Mouse (Mus musculus): ENCODE data around the gene Psenen.

The Psenen gene

DNA sequence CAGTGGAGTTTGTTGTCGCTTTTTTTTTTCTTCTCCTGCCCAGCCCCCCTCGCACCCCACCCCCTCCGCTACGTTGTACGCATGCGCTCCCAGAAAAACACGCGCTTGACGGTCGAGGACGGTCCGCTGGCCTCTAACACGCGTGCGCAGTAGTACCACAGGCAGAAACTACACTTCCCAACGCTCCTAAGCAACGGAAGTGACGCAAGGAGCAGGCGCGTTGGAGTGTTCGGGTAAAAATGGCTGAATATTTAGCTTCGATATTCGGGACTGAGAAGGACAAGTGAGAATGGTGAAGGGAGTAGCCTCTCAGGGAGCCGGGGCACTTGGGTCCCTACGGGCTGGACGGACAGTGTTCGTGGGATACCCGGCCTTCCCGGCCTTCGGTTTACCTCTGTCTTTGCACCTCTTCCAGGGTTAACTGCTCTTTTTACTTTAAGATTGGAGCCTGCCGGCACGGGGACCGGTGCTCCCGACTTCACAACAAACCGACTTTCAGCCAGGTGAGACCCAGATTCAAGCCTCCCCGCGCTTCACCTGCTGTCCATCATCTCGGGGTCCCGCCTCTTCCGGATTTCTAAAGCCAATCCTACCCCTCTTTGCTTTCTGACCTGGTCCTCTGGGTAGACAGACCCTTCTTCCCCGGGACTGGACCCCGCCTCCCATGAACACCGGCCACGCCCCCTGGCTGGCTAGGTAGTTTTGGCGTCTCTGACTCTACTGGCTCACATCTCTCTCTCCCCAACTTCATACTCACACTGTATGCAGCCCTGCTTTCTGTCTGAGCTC, at the start of gene Psenen, which contains the start of the genes U2af1l4 and Gm49396:
Psenen (minus strand) TSS at position 511 of the 789 bp plus-strand sequence.
U2af1l4 (plus strand) TSS at position 185 of the 789 bp plus-strand sequence.
Gm49396 (plus strand) TSS at position 228 of the 789 bp plus-strand sequence.
- DNase-seq (ENCODE audit: low read depth, low spot score): peak; percentile 99

- no peak for DNase-seq (ENCODE audit: low read depth, low spot score)
These were observed 49.4 kb upstream of the Psenen start, which contains the start of gene Upk1a for GRCm38 (mm10) chr7:30612654-30613402. Gene Upk1a, minus strand, starts transcription at chr7:30612847.

- DNase-seq (ENCODE audit: low read depth, low spot score): no peak
These were observed 46.6 kb upstream of the Psenen start for GRCm38 (mm10) chr7:30610043-30610442.

GRCm38 (mm10) chr7:30608476-30608875, 45.0 kb upstream of the Psenen start:
- DNase-seq (ENCODE audit: low read depth, low spot score): peak; percentile 48

DNA sequence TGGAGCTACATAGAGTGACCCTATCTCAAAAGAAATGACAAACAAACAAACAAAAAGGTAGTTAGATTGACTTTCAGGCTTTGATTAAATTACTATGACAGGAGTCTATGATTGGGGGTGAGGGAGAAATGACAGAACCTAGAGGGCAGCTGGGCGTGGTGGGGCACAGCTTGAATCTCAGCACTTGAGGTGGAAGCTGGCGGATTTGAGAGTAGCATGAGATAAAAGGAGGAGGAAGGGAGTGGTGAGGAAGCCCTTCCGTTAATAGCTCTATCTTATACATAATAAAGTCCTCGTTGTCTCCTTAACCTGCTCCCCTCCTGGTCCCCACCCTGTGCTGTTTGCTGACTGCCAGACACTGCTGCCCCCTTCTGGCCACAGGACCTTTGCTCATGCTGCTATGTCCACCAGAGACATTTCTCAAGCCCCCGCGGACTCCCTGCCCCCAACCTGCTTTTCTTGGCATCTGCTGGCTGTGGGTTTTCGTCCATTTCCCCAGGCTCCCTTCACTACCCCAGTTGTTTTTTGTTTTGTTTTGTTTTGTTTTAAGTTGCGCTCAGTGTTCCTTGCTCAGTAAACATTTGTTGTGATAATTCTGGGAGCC, 44.4 kb upstream of the Psenen start:
- peak; percentile 97 for DNase-seq (ENCODE audit: low read depth, low spot score)

- no peak for DNase-seq (ENCODE audit: low read depth, low spot score)
These were observed 41.5 kb upstream of the Psenen start for GRCm38 (mm10) chr7:30604944-30605343.

DNA sequence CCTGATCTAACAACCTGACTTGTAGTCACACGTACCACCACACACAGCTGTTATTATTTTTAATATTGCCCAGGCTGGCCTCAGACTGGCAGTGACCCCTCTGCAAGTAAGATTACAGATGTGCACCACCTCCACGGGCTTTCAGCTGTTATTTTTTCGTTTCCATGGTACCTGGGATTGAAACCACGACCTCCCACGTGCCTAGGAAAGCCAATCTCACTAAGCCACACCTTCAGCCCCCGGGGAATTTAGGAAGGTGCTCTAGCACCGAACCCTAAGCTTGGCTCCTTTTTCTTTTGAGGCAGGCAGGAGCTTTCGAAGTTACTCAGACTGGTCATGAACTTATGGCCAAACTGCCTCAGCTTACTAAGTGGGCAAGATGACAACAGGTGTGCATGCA, 41.0 kb upstream of the Psenen start:
- DNase-seq (ENCODE audit: low read depth, low spot score): peak; percentile 37

DNA sequence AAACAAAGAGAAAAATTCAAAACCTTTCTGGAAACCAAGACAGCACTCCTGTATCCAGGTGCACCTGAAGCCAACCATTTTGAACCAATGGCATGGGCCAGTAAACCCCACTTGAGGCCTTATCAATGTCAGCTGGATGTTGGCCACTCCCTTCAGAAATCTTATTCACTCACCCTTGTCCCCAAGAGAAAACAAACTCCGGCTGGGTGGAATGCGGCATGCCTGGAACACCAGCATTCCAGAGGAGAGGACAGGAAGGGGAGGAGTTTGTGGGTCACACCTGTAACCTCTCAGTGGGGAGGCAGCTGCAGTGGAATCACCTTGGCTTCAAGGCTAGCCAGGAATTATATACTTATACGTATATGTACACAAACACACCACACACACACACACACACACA, 39.2 kb upstream of the Psenen start:
- peak; percentile 94 for DNase-seq (ENCODE audit: low read depth, low spot score)

GRCm38 (mm10) chr7:30600651-30601050, 37.2 kb upstream of the Psenen start:
- no peak for DNase-seq (ENCODE audit: low read depth, low spot score)

GRCm38 (mm10) chr7:30599933-30600353, 36.5 kb upstream of the Psenen start:
- DNase-seq (ENCODE audit: low read depth, low spot score): peak; percentile 99

GRCm38 (mm10) chr7:30598786-30599185, 35.4 kb upstream of the Psenen start, which contains the start of gene Zbtb32:
Gene Zbtb32, minus strand, starts transcription at chr7:30598909.
- peak; percentile 84 for DNase-seq (ENCODE audit: low read depth, low spot score)

DNA sequence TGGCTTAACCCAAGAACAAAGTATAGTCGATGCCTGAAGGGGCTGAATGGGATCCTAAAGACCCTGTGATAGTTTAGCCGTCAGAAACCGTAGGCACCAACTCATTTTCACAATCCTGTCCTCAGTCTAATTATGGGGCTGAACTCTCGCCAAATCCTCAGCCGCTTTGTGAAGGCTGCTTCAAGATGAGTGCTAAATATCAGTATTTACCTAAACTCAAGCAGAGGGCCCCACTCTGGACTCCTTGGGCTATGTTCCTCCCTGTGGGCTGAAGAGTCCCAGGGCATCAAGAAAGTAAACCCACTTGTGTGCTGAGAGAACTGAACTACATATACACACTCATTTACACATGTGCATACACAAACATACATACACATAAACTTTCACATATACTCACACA, 33.4 kb upstream of the Psenen start:
- DNase-seq (ENCODE audit: low read depth, low spot score): no peak

DNA sequence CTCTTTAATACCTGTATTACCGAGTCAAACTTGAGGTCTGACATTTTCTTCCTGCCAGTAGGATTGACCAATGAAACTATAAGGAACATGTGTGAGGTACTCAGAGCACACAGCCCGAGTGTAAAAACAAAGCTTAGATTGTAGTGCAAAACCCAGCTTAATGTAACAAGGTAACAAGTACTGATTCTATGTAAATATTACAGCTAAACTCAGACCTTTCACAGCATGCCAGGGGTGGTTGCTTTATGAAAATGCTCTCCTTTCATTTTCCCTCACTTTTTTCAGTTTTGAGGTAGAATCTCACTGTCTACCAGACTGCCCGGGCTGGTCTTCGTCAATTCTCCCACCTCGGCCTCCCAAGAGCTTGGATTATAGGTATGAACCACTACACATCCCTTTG, 32.7 kb upstream of the Psenen start:
- no peak for DNase-seq (ENCODE audit: low read depth, low spot score)

- no peak for DNase-seq (ENCODE audit: low read depth, low spot score)
These were observed 31.1 kb upstream of the Psenen start for GRCm38 (mm10) chr7:30594510-30595024.

GRCm38 (mm10) chr7:30593579-30594509, 30.4 kb upstream of the Psenen start:
- DNase-seq (ENCODE audit: low read depth, low spot score): no peak

DNA sequence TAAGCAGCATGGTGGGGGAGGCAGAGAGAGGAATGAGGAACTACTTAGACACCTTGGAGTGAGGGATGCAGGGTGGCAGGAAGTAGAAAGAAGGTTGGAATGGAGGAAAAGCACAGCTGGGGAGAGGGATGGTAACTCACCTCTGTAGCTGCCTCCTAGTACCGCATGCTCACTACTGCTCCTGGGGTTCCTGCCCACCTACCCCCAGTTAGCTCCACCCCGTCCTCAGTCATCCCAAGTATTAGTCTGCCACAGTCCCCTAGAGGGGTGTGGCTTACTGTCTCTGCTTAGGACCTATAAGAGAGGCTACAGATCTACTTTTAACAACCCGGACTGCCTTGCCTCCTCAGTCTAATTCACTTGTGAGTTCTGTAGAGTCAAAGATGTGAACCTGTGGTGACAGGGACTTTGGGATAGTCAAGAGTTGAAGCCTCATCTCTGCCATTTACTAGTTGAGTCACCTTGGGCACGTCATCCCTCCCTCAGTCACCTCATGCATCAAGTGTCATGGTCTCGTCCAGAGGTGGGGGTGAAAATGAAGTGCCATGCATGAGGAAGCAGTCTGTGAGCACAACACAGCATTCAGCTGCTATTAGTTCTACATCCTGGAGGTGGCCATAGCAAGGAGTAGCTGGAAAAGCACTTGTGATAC, 29.5 kb upstream of the Psenen start:
- DNase-seq (ENCODE audit: low read depth, low spot score): peak; percentile 48

GRCm38 (mm10) chr7:30591605-30591951, 28.2 kb upstream of the Psenen start:
- DNase-seq (ENCODE audit: low read depth, low spot score): peak; percentile 30

DNA sequence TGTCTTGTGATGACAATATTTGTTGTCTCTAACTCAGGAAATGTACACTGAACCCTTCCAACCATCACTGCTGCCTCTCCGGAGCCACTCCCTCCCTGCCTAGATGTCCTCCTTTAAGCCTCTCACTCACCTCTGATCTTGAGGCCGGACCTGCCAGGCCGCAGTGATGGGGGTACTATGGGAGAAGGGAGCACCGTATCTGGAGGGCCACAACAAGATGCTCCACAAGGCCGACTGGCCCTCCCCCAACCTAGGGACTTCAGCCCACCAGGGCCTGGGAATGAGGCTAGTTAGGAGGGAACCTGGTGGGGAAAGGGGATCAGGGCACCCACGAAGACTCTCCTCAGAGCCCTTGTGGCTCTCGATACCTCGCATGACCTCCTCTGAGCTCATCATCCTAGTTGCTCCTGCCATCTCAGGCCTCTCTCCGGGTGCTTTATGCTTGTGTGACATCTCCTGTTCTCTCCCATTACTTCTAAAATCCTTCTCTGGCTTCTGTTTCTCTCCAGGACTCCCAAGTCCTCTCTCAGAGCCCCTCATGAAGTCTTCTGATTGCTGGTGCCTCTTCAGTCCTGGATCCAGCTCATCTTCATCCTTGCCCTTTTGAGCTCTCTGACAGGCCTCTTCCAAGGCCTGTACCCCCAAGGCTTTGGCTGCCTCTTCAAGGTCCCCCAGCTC, 27.6 kb upstream of the Psenen start:
- no peak for DNase-seq (ENCODE audit: low read depth, low spot score)

DNA sequence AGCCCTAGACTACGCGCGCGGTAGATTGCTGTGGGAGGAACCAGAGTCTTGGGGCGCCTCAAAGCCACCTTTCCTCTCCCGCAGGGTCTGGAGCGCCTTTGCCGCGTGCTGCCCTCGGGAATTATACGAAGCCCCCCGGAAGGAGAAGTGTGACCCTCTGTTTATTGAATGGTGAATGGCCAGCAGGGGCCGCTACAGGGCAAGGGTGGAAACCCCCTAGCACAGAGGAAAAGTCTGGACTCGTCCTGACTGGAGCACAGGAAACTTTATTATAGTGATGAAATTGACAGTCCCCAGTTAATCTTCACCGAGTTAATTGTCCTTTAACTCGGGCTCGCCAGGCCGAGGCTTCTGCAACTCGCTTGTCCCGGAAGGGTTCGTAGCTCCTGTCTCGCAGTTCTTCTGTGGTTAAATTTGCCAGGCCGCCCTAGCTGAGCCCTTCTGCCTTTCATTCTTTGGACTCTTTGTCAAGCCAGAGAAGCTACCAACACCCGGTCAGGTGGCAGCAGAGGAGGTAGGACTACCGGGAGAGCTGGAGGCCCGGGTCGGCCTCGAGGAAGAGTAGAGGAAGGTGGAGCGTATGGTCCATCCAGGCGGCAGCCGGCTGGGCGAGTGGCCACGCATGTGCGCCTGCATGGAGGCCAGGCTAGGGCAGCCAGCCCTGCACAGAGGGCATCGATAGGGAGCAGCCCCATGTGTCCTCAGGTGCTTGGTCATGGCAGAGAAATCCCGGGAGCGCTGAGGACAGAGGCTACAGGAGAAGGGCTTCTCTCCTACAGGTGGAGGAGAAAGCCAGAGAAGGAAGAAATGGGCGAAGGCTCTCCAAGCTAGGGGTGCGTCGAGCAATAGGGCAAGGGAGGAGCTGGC, 26.2 kb upstream of the Psenen start:
- peak; percentile 90 for DNase-seq (ENCODE audit: low read depth, low spot score)
